Mouse (Mus musculus) ovary, postnatal 36 days (tissue): ENCODE measurements at regions not wholly inside any gene's neighbourhood (a gene's known extent, or its start where the extent isn't known, plus 50 kb on each side); places are given as distances from the start of the nearest gene placed in this dataset.
A peak's percentile ranks its signal among the peaks of the same experiment; 100 is the strongest.

Experiments
- DNase-seq: peaks from one replicate; pipeline ENCODE4 v3.0.0; 2022; ENCODE audit warnings: low spot score, mixed read lengths

- no peak for DNase-seq
Observed at GRCm38 (mm10) chr8:15487579-15487978, 441.7 kb upstream of the BB014433 start.

DNA sequence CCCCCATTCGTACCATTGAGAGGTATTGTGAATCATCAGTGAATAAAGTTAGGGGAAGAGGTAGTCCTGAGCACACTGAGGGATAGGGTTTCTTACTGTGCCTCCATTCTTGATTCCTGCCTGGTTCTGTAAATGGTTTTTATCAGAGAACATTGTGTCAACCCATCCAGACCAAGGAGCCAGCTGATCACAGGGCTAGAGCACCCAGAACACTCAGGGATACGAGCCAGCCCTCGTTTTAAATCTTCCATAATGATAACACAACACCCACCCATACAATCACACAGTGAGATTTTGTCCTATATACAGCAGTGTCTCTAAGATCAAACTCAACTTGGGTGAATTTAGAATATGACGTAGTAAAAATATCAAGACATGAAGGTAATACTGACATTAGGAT lies 424.7 kb upstream of the BB014433 start:
- no peak for DNase-seq

- DNase-seq, result no peak
Observed at GRCm38 (mm10) chr8:15468540-15469476, 422.9 kb upstream of the BB014433 start.

DNA sequence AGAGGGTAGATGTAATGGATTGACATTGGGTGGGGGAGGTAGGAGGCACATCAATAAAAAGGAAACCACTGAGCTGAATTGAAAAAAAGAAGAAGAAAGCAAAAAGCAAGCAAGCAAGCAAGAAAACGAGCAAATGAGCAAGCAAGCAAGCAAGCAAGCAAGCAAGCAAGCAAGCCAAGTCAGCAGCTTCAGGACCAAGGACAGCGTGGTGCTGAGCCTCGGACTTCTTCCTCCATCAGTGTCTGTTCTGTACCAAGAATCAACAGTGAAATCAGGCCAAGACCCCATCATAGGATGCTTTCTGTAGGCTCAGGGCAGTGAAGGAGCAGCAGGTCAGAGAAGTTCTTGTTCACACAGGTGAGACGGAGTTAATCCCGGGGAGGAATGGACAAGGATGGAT lies 392.7 kb upstream of the BB014433 start:
- DNase-seq, result peak; percentile 53

DNA sequence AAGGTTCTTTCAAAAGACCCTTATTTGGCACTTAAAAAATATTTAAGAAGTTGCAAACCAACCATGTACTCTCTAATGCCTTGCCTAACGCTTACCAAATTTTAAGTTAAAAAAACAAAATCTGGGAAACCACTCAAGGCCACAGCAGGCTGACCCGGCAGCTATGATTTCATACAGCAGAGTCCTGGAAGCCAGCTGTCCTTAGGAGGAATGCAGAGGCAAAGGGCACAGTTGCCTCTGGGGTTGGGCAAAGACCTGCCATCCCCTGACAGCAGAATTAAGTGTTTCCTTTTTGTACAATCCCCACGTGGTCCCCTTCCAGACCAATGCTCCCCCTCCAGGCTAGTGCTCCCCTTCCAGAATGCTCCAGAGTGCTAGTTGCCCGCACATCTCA lies 348.8 kb upstream of the BB014433 start:
- peak; percentile 21 for DNase-seq

DNA sequence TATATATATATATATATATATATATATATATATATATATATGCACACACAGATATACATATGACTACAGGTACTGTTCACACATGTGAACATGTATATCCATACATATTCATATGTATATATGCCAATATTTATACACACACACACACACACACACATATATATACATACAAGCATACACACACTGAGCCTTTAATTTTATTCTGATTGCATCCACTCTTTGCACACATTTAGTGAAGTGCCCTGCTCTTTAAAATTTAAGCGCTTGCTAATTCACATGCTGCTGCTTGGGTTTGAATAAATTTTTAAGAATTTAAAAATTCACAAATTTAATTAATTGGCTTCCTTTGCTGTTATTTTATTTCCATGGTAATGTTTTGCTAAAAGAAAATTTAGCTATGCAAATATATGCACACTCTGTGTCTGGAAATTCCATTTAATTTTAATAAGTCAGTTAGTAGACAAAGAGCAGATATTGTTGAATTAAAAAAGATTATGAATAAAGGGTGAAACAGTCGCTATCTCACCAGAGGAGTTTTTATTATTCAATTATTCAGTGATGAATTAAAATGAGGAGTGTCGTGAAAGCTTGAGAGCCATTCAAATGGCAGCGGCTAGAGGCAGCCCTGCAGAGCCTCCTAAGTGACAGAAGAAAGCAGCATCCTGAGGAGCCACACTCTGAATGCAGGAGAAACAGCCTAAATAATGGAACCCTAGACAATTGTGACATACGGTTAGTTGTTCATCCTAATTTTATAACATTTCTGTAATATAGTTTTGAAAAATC lies 348.3 kb upstream of the BB014433 start:
- DNase-seq, result no peak

- DNase-seq, result no peak
Observed at GRCm38 (mm10) chr8:15392056-15392455, 346.2 kb upstream of the BB014433 start.

GRCm38 (mm10) chr8:15388791-15389190 lies 342.9 kb upstream of the BB014433 start:
- DNase-seq, result no peak

GRCm38 (mm10) chr8:15367063-15367462 lies 321.2 kb upstream of the BB014433 start:
- DNase-seq, result no peak

- DNase-seq, result no peak
Observed at GRCm38 (mm10) chr8:15364546-15364945, 318.7 kb upstream of the BB014433 start.

- no peak for DNase-seq
Observed at GRCm38 (mm10) chr8:15344151-15344550, 298.3 kb upstream of the BB014433 start.

DNA sequence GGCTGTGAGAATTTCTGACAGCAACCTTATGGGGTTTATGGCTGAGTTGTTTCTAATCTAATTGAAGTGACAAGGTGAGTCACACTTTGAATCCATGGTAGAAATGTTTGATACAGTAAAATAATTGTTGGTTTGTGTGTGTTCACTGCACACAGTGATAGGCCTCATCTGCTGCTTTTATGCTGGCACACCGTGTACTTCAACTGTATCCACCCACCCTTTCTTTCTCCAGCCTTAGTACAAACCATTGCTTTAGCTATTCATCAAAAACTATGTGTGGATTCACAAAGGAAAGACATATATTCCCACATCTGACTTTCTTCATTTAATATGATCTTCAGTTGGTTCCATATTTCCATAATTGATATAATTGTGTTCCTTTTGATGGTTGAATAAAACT lies 297.7 kb upstream of the BB014433 start:
- DNase-seq, result no peak

DNA sequence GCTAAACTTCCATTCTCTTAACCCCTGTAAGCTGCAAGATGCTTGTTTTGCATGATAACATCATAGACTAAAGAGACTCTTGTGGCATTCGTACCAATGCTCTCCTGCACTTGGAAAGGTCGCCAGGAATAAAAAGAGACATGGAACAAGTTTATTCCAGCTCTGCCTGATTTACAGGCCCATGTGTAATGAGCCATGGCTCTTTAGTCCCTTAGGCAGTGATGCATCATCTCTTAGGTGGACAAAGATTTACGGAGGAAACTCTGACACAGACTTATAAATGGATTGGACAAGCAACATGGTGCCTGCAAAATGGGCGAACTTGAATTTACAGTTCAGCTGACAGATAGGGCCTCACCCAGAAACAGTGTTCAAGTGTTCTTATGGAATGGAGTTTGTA lies 288.7 kb upstream of the BB014433 start:
- DNase-seq, result no peak

DNA sequence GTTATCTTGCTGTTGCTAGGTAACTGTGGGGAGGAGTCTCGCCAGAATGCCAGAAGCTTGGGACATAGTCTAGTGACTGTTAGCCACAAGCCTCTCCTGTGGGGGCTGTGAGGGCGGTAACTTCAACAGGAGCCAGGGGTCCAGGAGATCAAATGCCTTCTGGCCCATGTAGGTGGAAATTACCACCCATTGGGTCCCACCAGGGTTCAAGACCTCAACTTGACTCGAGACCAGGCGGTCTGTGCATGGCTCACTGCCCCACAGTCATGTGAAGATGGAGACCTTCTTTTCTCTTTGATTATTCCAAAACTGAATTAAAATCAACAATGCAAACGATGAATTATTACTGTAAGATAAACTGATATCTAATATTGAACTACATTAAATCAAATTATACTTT lies 281.4 kb upstream of the BB014433 start:
- DNase-seq, result no peak

GRCm38 (mm10) chr8:15323421-15323820 lies 277.5 kb upstream of the BB014433 start:
- DNase-seq, result no peak

GRCm38 (mm10) chr8:15318082-15318816 lies 272.4 kb upstream of the BB014433 start:
- DNase-seq, result no peak

DNA sequence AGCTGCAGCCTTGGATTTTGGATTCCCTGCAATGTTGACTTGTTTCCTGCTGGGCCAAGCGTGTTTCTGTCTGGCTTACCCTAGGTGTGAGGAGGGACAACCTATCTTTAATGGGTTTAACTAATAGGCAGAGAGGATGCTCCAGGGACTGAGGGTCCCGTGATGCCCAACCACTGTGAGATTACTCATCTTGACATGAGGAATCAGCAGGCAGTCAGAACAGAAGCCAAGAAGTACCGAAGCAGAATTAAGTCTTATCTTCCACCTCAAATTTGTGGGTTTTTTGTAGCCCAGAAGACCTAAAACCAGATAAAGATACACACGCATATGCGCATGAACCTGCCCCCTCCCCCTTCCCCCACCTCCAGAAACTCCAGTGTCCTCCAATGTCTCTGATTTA lies 267.6 kb upstream of the BB014433 start:
- no peak for DNase-seq

GRCm38 (mm10) chr8:15311509-15311908 lies 265.6 kb upstream of the BB014433 start:
- DNase-seq, result no peak

DNA sequence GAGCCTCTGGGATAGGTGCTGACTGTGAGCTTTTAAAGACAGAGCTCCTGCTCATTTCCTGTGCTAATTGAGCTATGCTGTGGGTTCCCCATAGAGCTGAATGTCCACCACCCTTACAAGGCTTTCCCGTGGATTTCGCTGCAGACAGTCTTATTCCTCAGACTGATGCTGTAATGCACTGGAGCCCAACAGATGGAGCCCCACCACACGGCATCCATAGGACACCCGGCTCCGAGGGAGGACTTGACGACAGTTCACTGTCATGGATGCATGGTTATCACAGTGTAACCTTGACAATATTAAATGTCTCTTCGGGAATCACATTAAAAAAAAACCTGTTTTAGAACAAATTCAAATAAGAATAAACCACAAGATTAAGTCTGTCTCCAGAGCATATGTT lies 265.2 kb upstream of the BB014433 start:
- peak; percentile 3 for DNase-seq

GRCm38 (mm10) chr8:15304143-15304677 lies 258.3 kb upstream of the BB014433 start:
- DNase-seq, result no peak

- DNase-seq, result no peak
Observed at GRCm38 (mm10) chr8:15273775-15274174, 227.9 kb upstream of the BB014433 start.
